Mouse (Mus musculus) cerebellum, adult 2 months (tissue): ENCODE measurements around the gene Tmem139.
A peak's percentile ranks its signal among the peaks of the same experiment; 100 is the strongest.

Source experiments
- CTCF ChIP-seq: fragments of 200-500 bp; IDR thresholded peaks from 2 replicates; pipeline ENCODE4 v1.5.1; 2011; ENCODE audit warnings: low read depth, mild to moderate bottlenecking, control low read depth, low read length, moderate library complexity, borderline replicate concordance; ENCODE audit not compliant: insufficient read depth
- POLR2A ChIP-seq: fragments of 200-500 bp; IDR thresholded peaks from 2 replicates; pipeline ENCODE4 v1.6.1; 2011; ENCODE audit warnings: low read length, control low read depth, borderline replicate concordance; ENCODE audit not compliant: insufficient read depth

DNA sequence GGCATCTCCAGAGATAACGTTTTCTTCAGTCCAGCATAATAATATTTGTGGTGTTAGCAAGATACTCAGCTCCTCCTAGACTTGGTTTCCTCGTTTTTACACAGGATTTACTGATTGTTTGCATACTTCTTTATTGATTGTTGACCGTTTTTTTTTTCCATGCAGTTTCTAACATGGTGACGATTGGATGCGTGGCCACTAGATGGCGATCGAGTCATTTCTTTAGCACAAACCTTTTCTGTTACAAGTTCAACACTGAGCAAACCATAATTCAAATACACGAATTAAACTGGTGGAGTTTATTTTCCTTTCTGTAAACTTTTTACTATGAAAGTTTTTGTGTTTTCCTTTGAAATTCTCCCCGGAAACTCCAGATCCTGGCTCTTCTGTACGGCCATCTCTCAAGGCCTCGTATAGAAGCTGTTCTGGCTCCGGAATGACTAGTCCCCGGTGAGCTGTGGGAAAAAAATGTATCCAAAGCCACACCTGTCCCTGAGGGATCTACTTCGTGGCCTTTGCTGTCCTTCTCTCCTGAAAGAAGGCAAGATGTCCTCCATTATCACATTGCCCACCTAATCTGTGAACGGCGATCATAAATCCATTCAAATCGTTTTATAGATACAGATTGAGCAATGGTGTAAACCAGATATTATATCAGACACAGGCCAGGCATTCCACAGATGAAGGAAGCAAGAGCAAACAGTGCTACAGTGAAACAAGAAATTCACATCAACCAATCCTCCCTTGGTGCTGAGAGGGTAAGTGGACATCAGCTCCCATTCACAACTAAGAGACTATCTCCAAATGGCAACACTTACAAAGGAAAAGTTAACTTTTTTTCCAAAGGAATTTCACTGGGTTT, 34.3 kb upstream of the Tmem139 start:
- TF ChIP-seq CTCF (peak; percentile 37; the same call in 1 of the 2 replicates), POLR2A (no peak)
